Mouse (Mus musculus) forebrain, postnatal 0 days (tissue): ENCODE results near the gene C77080. TPM values are rescaled to one million over a fixed set of nuclear protein-coding genes. Genes with fewer than 3 reads are reported as not detected.

ENCODE experiments used
- ATAC-seq: fragments of 200-750 bp; cut with Nextera tagmentation; 2 replicates; pipeline ENCODE4 v1.8.0; 2017; ENCODE audit warnings: mild to moderate bottlenecking, moderate library complexity
- DNase-seq: peaks from one replicate; pipeline ENCODE4 v3.0.0-alpha.2; 2015
- H3K27ac ChIP-seq: fragments of 300-500 bp; sonication (generic); 2 replicates; pipeline ENCODE4 v1.5.1; 2014; ENCODE audit warnings: low read depth, mild to moderate bottlenecking, antibody characterized with exemption, low read length, moderate library complexity, mixed read lengths
- H3K27me3 ChIP-seq: fragments of 300-500 bp; sonication (generic); 2 replicates; pipeline ENCODE4 v1.6.1; 2014; ENCODE audit warnings: mild to moderate bottlenecking, low read length, mixed read lengths; ENCODE audit not compliant: insufficient read depth
- H3K36me3 ChIP-seq: fragments of 300-500 bp; sonication (generic); 2 replicates; pipeline ENCODE4 v1.6.1; 2014; ENCODE audit warnings: mild to moderate bottlenecking, moderate library complexity; ENCODE audit not compliant: insufficient read depth
- H3K4me1 ChIP-seq: fragments of 300-500 bp; sonication (generic); 2 replicates; pipeline ENCODE4 v1.6.1; 2014; ENCODE audit warnings: antibody characterized with exemption; ENCODE audit not compliant: insufficient read depth
- H3K4me2 ChIP-seq: fragments of 300-500 bp; sonication (generic); 2 replicates; pipeline ENCODE4 v1.6.1; 2014; ENCODE audit warnings: low read depth, mild to moderate bottlenecking, moderate library complexity
- H3K4me3 ChIP-seq: fragments of 300-500 bp; sonication (generic); 2 replicates; pipeline ENCODE4 v1.5.1; 2014; ENCODE audit warnings: low read depth, low read length, mixed read lengths
- H3K9ac ChIP-seq: fragments of 300-500 bp; sonication (generic); 2 replicates; pipeline ENCODE4 v1.6.1; 2014; ENCODE audit warnings: mild to moderate bottlenecking
- H3K9me3 ChIP-seq: fragments of 300-500 bp; sonication (generic); 2 replicates; pipeline ENCODE4 v1.6.1; 2016; ENCODE audit warnings: low read length
- CTCF ChIP-seq: sonication (generic); IDR thresholded peaks from 2 replicates; pipeline ENCODE4 v1.5.1; 2016; ENCODE audit warnings: antibody characterized with exemption, control low read depth, low read depth
- WGBS: fragments of 180-500 bp; shearing (Covaris S2); extraction: QIAGEN DNeasy Blood & Tissue Kit; methylation state at CpG from one replicate; pipeline ENCODE4 v1.1.7; 2014; 5-methylcytosine and 5-hydroxymethylcytosine counted together
- polyA plus RNA-seq: library from polyadenylated mRNA; unstranded; fragments of >200 nt; fragmentation: Nextera tagmentation; extraction: Ambion mirVana; gene quantifications from 2 replicates; pipeline ENCODE4 v1.2.1, GENCODE M21; 2015
- total RNA-seq: library from RNA; depleted of rRNA; stranded (reverse); fragments of >200 nt; gene quantifications from 2 replicates; pipeline ENCODE4 v1.2.3, GENCODE M21; 2014

C77080 gene
- total and polyA plus RNA-seq, 2 experiments from 2014 or later, result 3.5 to 10.6 TPM

- H3K4me3 ChIP-seq, result no peak overlapping the region
- H3K4me2 ChIP-seq, result no peak overlapping the region
- H3K9ac ChIP-seq, result no peak overlapping the region
- no peaks in the 10 kb centered on the region for H3K4me1 ChIP-seq
- DNase-seq (no peak), ATAC-seq (no peak)
- no peak overlapping the region for H3K27ac ChIP-seq
- no peak for TF ChIP-seq CTCF
- H3K36me3 ChIP-seq, result no peaks in the 10 kb centered on the region
- no peaks in the 10 kb centered on the region for H3K27me3 ChIP-seq
- no peaks in the 10 kb centered on the region for H3K9me3 ChIP-seq
- WGBS, result 91% methylated on average over 7 of the region's 7 CpGs
These were observed 34.9 kb upstream of the C77080 start for GRCm38 (mm10) chr4:129296066-129296465.

- ATAC-seq (no peak), DNase-seq (no peak)
- Histone ChIP-seq H3K36me3 (no peaks in the 10 kb centered on the region), H3K4me1 (no peaks in the 10 kb centered on the region), H3K4me3 (no peak overlapping the region), H3K27ac (no peak overlapping the region), H3K4me2 (no peak overlapping the region), H3K9me3 (no peaks in the 10 kb centered on the region), H3K27me3 (no peaks in the 10 kb centered on the region), H3K9ac (no peak overlapping the region)
- no peak for TF ChIP-seq CTCF
- WGBS, result 89% methylated on average over 2 of the region's 2 CpGs
These were observed 34.0 kb upstream of the C77080 start for GRCm38 (mm10) chr4:129295188-129295587.

- no peak overlapping the region for H3K4me2 ChIP-seq
These were observed 32.5 kb upstream of the C77080 start for GRCm38 (mm10) chr4:129293702-129294101.

GRCm38 (mm10) chr4:129292831-129293230 lies 31.6 kb upstream of the C77080 start:
- Histone ChIP-seq H3K4me2 (no peak overlapping the region), H3K4me1 (no peaks in the 10 kb centered on the region), H3K9me3 (no peaks in the 10 kb centered on the region), H3K27ac (no peak overlapping the region), H3K9ac (no peak overlapping the region), H3K4me3 (no peak overlapping the region), H3K36me3 (no peaks in the 10 kb centered on the region), H3K27me3 (no peaks in the 10 kb centered on the region)
- DNase-seq (no peak), ATAC-seq (no peak)
- WGBS, result 72% methylated on average over 7 of the region's 7 CpGs
- TF ChIP-seq CTCF, result no peak

More at GRCm38 (mm10) chr4:129293702-129294101, 32.5 kb upstream of the C77080 start:
- no peaks in the 10 kb centered on the region for H3K4me1 ChIP-seq
- H3K27me3 ChIP-seq, result no peaks in the 10 kb centered on the region
- no peak overlapping the region for H3K4me3 ChIP-seq
- H3K9ac ChIP-seq, result no peak overlapping the region
- no peak for DNase-seq
- no peaks in the 10 kb centered on the region for H3K36me3 ChIP-seq
- 39% methylated on average over 16 of the region's 16 CpGs for WGBS
- ATAC-seq, result no peak
- H3K9me3 ChIP-seq, result no peaks in the 10 kb centered on the region
- no peak for TF ChIP-seq CTCF
- H3K27ac ChIP-seq, result no peak overlapping the region

- ATAC-seq (no peak), DNase-seq (no peak)
- Histone ChIP-seq H3K4me1 (no peaks in the 10 kb centered on the region), H3K27ac (no peak overlapping the region), H3K27me3 (peaks cover 4% of the 10 kb centered on the region; the same call in 1 of the 2 replicates), H3K9me3 (no peaks in the 10 kb centered on the region), H3K4me3 (no peak overlapping the region), H3K36me3 (no peaks in the 10 kb centered on the region), H3K9ac (no peak overlapping the region), H3K4me2 (no peak overlapping the region)
- TF ChIP-seq CTCF, result no peak
- WGBS, result 89% methylated on average over 8 of the region's 8 CpGs
These were observed 28.5 kb upstream of the C77080 start for GRCm38 (mm10) chr4:129289671-129290070.

GRCm38 (mm10) chr4:129288067-129288466 lies 26.9 kb upstream of the C77080 start:
- Histone ChIP-seq H3K4me2 (peak overlapping the region; percentile 80; the same call in 1 of the 2 replicates), H3K27me3 (peaks cover 4% of the 10 kb centered on the region; the same call in 1 of the 2 replicates), H3K4me3 (no peak overlapping the region), H3K4me1 (no peaks in the 10 kb centered on the region), H3K9ac (no peak overlapping the region), H3K9me3 (no peaks in the 10 kb centered on the region), H3K27ac (no peak overlapping the region), H3K36me3 (no peaks in the 10 kb centered on the region)
- DNase-seq (no peak), ATAC-seq (no peak)
- WGBS, result 28% methylated on average over 3 of the region's 3 CpGs
- TF ChIP-seq CTCF, result no peak

GRCm38 (mm10) chr4:129287472-129287981 lies 26.3 kb upstream of the C77080 start, which contains the start of gene Sync:
Gene Sync, plus strand, starts transcription at chr4:129287617.
- Histone ChIP-seq H3K4me2 (peak within 1 kb of the TSS; percentile 80), H3K9me3 (no peaks in the 10 kb centered on the region), H3K27ac (no peak within 1 kb of the TSS), H3K27me3 (peaks cover 4% of the 10 kb centered on the region; the same call in 1 of the 2 replicates), H3K4me3 (peak within 1 kb of the TSS; percentile 43), H3K9ac (peak within 1 kb of the TSS; percentile 40), H3K4me1 (no peaks in the 10 kb centered on the region), H3K36me3 (no peaks in the 10 kb centered on the region)
- 2% methylated on average over 40 of the region's 53 CpGs for WGBS
- DNase-seq (no peak), ATAC-seq (peak; percentile 5; the same call in 1 of the 2 replicates)
- TF ChIP-seq CTCF, result no peak
